ENCODE assay signal across 12 mouse cellular contexts in the genomic region with DNA sequence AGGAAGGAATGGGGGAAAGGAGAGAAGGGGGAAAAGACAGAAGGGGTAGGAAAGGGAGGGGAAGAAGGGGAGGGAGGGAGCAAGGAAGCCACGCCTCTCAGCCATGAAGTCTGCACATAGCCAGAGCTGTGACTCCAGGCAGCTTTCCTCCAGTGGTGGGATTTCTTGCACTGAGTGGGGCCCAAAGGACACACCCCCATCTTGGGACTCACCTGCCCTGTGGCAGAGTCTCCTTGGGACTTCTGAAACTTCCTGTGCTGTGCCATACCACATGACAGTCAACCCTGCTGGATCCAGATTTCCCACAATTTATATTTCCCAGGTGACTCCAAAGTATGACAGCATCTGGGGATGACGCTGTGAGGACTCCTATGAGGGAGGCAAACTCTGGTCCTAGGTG.
"Had no signal": no experiment of that assay in that cellular context is flagged by ENCODE, and none has a peak within 500 bp of the region (broad histone marks: within the 10 kb centered on the region; RNA-seq: fewer than 3 reads in every experiment).

No protein-coding gene starts in this region.

- H3K4me1 ChIP-seq: limb, embryonic 15.5 days; liver, embryonic 12.5 days had no signal

- H3K27ac ChIP-seq: limb, embryonic 15.5 days; liver, embryonic 12.5 days had no signal

- H3K4me3 ChIP-seq: limb, embryonic 15.5 days; liver, embryonic 12.5 days; midbrain, embryonic 12.5 days had no signal

- H3K9ac ChIP-seq: limb, embryonic 15.5 days; liver, embryonic 12.5 days; lung, embryonic 14.5 days; midbrain, embryonic 12.5 days had no signal

- H3K4me2 ChIP-seq: limb, embryonic 15.5 days; liver, embryonic 12.5 days; lung, embryonic 14.5 days; midbrain, embryonic 12.5 days had no signal

- H3K36me3 ChIP-seq: limb, embryonic 15.5 days; liver, embryonic 12.5 days; midbrain, embryonic 12.5 days had no signal

- H3K27me3 ChIP-seq: limb, embryonic 15.5 days; liver, embryonic 12.5 days; midbrain, embryonic 12.5 days had no signal

- DNase-seq: kidney, adult 2 months; kidney, postnatal 36 days; layer of hippocampus, adult 9-11 months; layer of hippocampus, postnatal 36 days; lung, embryonic 14.5 days; lung, postnatal 10 days; lung, postnatal 4 days; right cerebral cortex, postnatal 14 days; thymus, postnatal 4 days had no signal

- H3K9me3 ChIP-seq: limb, embryonic 15.5 days; liver, embryonic 12.5 days; midbrain, embryonic 12.5 days had no signal

- ATAC-seq: liver, embryonic 12.5 days had no signal
